Mouse (Mus musculus) c-Kit-positive CD71-negative TER-119-negative erythroid progenitor cells, embryonic 14.5 days (primary cell): ENCODE measurements around the gene Lrfn3.

Experiments
- DNase-seq: peaks from one replicate; pipeline ENCODE4 v3.0.0-alpha.2; 2013; ENCODE audit warnings: low read depth

Gene Lrfn3

GRCm38 (mm10) chr7:30362652-30363343, at the start of gene Lrfn3:
TSS of gene Lrfn3 (minus strand) at chr7:30362772.
- DNase-seq = no peak

GRCm38 (mm10) chr7:30411023-30411422, 48.5 kb upstream of the Lrfn3 start:
- no peak for DNase-seq

GRCm38 (mm10) chr7:30409789-30410188, 47.2 kb upstream of the Lrfn3 start:
- no peak for DNase-seq

GRCm38 (mm10) chr7:30408639-30409038, 46.1 kb upstream of the Lrfn3 start:
- no peak for DNase-seq

GRCm38 (mm10) chr7:30402343-30402742, 39.8 kb upstream of the Lrfn3 start:
- DNase-seq = no peak

- DNase-seq = no peak
Observed at GRCm38 (mm10) chr7:30399671-30400070, 37.1 kb upstream of the Lrfn3 start.

GRCm38 (mm10) chr7:30394871-30395270, 32.3 kb upstream of the Lrfn3 start:
- DNase-seq = no peak

GRCm38 (mm10) chr7:30394379-30394778, 31.8 kb upstream of the Lrfn3 start:
- DNase-seq = no peak

- DNase-seq = no peak
Observed at GRCm38 (mm10) chr7:30393631-30394030, 31.1 kb upstream of the Lrfn3 start.

- DNase-seq = no peak
Observed at GRCm38 (mm10) chr7:30392746-30393520, 30.4 kb upstream of the Lrfn3 start.

- DNase-seq = no peak
Observed at GRCm38 (mm10) chr7:30384106-30384505, 21.5 kb upstream of the Lrfn3 start.

GRCm38 (mm10) chr7:30380061-30380460, 17.5 kb upstream of the Lrfn3 start:
- DNase-seq = no peak

- peak; percentile 91 for DNase-seq
Observed at GRCm38 (mm10) chr7:30373501-30373962, 11.0 kb upstream of the Lrfn3 start.

- no peak for DNase-seq
Observed at GRCm38 (mm10) chr7:30367466-30367865, 4.9 kb upstream of the Lrfn3 start.

- no peak for DNase-seq
Observed at GRCm38 (mm10) chr7:30363344-30363738, 769 bp upstream of the Lrfn3 start.

GRCm38 (mm10) chr7:30360028-30360427, 2.5 kb downstream of the Lrfn3 start:
- DNase-seq = no peak

GRCm38 (mm10) chr7:30359276-30359865, 3.2 kb downstream of the Lrfn3 start:
- no peak for DNase-seq

GRCm38 (mm10) chr7:30358378-30359186, 4.0 kb downstream of the Lrfn3 start:
- DNase-seq = no peak

GRCm38 (mm10) chr7:30354059-30354458, 8.5 kb downstream of the Lrfn3 start:
- DNase-seq = no peak

- peak; percentile 49 for DNase-seq
Observed at GRCm38 (mm10) chr7:30353279-30353822, 9.2 kb downstream of the Lrfn3 start.

- DNase-seq = peak; percentile 64
Observed at GRCm38 (mm10) chr7:30347828-30348227, 14.7 kb downstream of the Lrfn3 start.
